Mouse (Mus musculus) liver, adult 2 months (tissue): ENCODE data around the gene Fah. TPM values are rescaled to one million over a fixed set of nuclear protein-coding genes. Genes with fewer than 3 reads are reported as not detected.

ENCODE experiments used
- DNase-seq: peaks from one replicate; pipeline ENCODE4 v3.0.0-alpha.2; 2011; ENCODE audit warnings: low read depth, low spot score; ENCODE audit errors: extremely low read depth
- H3K27ac ChIP-seq: fragments of 200-500 bp; replicated peaks from 2 replicates; pipeline ENCODE4 v1.5.1; 2012; ENCODE audit warnings: low read depth, mild to moderate bottlenecking, control low read depth, inconsistent platforms, low read length; ENCODE audit not compliant: insufficient read depth
- H3K27me3 ChIP-seq: fragments of 200-500 bp; 2 replicates; pipeline ENCODE4 v1.6.1; 2012; ENCODE audit warnings: mild to moderate bottlenecking, moderate library complexity, low read length, inconsistent platforms; ENCODE audit not compliant: control insufficient read depth, insufficient read depth
- H3K36me3 ChIP-seq: fragments of 200-500 bp; 2 replicates; pipeline ENCODE4 v1.6.1; 2012; ENCODE audit warnings: low read length, inconsistent platforms; ENCODE audit not compliant: control insufficient read depth, insufficient read depth
- H3K4me1 ChIP-seq: fragments of 200-500 bp; 2 replicates; pipeline ENCODE4 v1.6.1; 2011; ENCODE audit warnings: low read length; ENCODE audit not compliant: control insufficient read depth, insufficient read depth
- H3K4me3 ChIP-seq: fragments of 200-500 bp; 2 replicates; pipeline ENCODE4 v1.5.1; 2011; ENCODE audit warnings: low read depth, mild to moderate bottlenecking, control low read depth, low read length, moderate library complexity; ENCODE audit not compliant: insufficient read depth
- H3K79me2 ChIP-seq: fragments of 200-500 bp; 2 replicates; pipeline ENCODE4 v1.6.1; 2012; ENCODE audit warnings: inconsistent platforms, mild to moderate bottlenecking, low read length, moderate library complexity; ENCODE audit not compliant: control insufficient read depth, insufficient read depth
- H3K9ac ChIP-seq: fragments of 200-500 bp; 2 replicates; pipeline ENCODE4 v1.6.1; 2012; ENCODE audit warnings: low read depth, mild to moderate bottlenecking, control low read depth, inconsistent platforms, low read length
- CTCF ChIP-seq: fragments of 200-500 bp; IDR thresholded peaks from 2 replicates; pipeline ENCODE4 v1.5.1; 2011; ENCODE audit warnings: low read depth, low read length, control low read depth
- POLR2A ChIP-seq: fragments of 200-500 bp; IDR thresholded peaks from 2 replicates; pipeline ENCODE4 v1.6.1; 2011; ENCODE audit warnings: low read length, control low read depth; ENCODE audit not compliant: insufficient read depth; ENCODE audit errors: extremely low read depth
- WGBS: fragments of 180-500 bp; shearing (Covaris S2); methylation state at CpG from one replicate; pipeline ENCODE4 v1.1.7; 2018; 5-methylcytosine and 5-hydroxymethylcytosine counted together
- polyA plus RNA-seq: library from polyadenylated mRNA; depleted of rRNA; stranded (reverse); fragments of >200 nt; gene quantifications from 2 replicates; pipeline ENCODE4 v1.2.3, GENCODE M21; 2012
- total RNA-seq: library from RNA; depleted of rRNA; stranded (reverse); fragments of >200 nt; gene quantifications from 2 replicates; pipeline ENCODE4 v1.2.3, GENCODE M21; 2014

Fah gene
- total and polyA plus RNA-seq, 2 experiments = 476 to 711 TPM

DNA sequence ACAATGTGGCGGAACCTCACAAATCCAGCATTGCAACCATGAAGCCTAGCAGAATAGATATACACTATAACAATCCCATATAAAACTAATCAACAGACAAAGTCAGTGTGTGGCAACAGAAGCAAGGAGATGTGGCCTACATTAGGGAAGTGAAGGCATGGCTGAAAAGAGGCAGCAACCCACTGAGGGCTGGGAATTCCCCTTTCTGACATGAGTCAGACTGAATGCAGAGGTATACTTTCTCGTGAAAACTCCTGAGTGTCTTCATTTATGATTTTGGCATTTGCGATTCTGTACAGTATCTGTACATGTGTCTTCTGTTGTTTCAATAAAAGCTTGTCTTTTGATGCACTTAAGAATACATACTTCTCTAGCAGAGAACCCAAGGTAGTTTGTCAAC is 15.2 kb downstream of the Fah start:
- no peak overlapping the region for H3K27ac ChIP-seq
- no peaks in the 10 kb centered on the region for H3K79me2 ChIP-seq
- WGBS = 87% methylated on average over 3 of the region's 3 CpGs
- H3K4me3 ChIP-seq = no peak overlapping the region
- H3K9ac ChIP-seq = no peak overlapping the region
- no peak for DNase-seq
- no peaks in the 10 kb centered on the region for H3K4me1 ChIP-seq
- H3K27me3 ChIP-seq = no peaks in the 10 kb centered on the region
- H3K36me3 ChIP-seq = peaks cover 90% of the 10 kb centered on the region
- no peak for TF ChIP-seq POLR2A
- TF ChIP-seq CTCF = no peak

DNA sequence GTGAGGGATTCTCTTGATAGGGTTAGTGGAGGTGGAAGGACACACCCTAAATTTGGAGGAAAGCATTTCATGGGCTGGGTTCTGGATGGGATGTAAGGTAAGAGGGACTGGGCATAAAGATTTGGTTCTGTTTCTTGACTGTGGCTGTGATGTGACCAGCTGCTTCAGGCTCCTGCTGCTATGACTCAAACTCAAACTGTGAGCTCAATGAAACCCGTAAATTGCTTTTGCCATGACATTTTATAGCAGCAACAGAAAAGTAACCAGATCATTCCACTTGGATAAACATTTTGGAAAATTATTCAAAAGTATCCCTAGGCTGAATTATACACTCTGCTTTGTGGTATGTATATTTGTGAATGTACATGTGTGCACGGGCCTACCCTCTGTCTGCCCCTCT is 15.9 kb downstream of the Fah start:
- H3K27me3 ChIP-seq = no peaks in the 10 kb centered on the region
- no peak for TF ChIP-seq CTCF
- TF ChIP-seq POLR2A = no peak
- no peak overlapping the region for H3K4me3 ChIP-seq
- 95% methylated on average over 2 of the region's 2 CpGs for WGBS
- no peak overlapping the region for H3K9ac ChIP-seq
- no peaks in the 10 kb centered on the region for H3K4me1 ChIP-seq
- H3K36me3 ChIP-seq = peaks cover 92% of the 10 kb centered on the region
- DNase-seq = no peak
- H3K79me2 ChIP-seq = no peaks in the 10 kb centered on the region
- no peak overlapping the region for H3K27ac ChIP-seq

DNA sequence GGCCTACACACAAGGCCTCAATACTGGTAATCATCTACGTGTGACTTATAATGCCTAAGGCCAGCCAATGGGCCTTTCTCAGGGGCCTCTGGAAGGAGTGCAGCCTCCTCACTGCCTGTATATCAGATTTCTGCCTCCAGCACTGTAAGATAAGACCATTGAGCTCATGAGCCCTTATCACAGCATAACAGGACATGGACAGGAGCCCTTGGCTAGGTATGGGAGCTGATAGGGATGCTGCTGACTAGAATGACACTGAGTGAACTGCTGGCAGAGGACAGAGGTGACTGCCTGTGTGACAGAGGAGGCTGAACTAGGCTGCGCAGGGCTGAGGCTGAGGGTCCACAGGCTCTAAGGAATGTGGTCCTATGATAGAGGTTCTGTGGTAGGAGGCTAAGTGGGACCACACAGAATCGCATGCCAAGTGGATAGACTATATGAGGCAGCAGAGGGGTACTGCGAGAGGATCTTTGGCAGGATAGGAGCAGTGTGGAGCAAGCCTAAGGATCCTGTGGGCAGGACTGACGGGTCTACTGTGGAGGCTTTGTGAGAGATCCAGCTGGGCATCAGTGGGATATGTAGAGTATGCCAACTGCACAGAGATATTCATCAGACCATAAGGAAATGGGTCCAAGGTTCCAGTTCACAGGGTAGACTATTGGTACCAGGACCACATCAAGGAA is 19.3 kb downstream of the Fah start:
- WGBS = 89% methylated on average over 5 of the region's 5 CpGs
- Histone ChIP-seq H3K4me1 (no peaks in the 10 kb centered on the region), H3K27me3 (no peaks in the 10 kb centered on the region), H3K4me3 (no peak overlapping the region), H3K79me2 (no peaks in the 10 kb centered on the region), H3K36me3 (peaks cover 85% of the 10 kb centered on the region), H3K27ac (no peak overlapping the region), H3K9ac (no peak overlapping the region)
- DNase-seq = no peak
- TF ChIP-seq POLR2A (no peak), CTCF (no peak)

DNA sequence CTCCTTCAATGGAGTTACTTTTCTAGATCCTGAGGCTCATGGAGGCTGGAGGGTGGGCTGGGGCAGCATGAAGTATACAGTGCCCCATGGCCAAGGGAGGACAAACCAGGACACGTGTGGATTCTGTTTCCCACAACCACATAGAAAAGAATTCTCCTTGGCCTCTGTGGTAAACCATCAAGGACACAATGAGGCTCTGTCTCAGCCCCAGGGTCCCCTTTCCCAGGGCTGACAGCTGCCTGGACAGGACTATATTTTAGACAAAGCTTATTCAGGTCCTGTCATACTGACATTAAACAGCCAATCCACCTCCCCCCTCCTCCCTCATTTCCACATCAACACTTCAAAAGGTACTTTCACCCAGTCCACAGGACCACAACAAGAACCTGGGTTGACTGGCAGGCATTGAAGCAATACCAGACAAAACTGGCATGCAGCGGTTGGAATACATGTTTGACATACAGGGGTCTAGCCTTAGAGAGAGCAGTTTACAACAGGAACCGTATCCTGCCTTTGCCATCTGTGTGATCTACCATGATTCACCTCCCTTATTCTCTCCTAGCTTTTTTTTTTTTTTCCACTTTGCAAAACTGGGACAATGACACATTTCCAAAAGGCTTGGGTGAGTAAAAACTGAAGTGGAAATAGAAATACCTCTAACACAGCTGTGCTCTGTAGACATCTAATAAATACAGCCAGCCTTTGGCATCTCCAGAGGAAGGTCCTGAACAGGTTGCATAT is 20.0 kb downstream of the Fah start:
- Histone ChIP-seq H3K4me3 (no peak overlapping the region), H3K9ac (no peak overlapping the region), H3K27me3 (no peaks in the 10 kb centered on the region), H3K27ac (no peak overlapping the region), H3K79me2 (no peaks in the 10 kb centered on the region), H3K36me3 (peaks cover 78% of the 10 kb centered on the region), H3K4me1 (no peaks in the 10 kb centered on the region)
- no peak for TF ChIP-seq CTCF
- no peak for TF ChIP-seq POLR2A
- 79% methylated on average over 3 of the region's 3 CpGs for WGBS
- no peak for DNase-seq

DNA sequence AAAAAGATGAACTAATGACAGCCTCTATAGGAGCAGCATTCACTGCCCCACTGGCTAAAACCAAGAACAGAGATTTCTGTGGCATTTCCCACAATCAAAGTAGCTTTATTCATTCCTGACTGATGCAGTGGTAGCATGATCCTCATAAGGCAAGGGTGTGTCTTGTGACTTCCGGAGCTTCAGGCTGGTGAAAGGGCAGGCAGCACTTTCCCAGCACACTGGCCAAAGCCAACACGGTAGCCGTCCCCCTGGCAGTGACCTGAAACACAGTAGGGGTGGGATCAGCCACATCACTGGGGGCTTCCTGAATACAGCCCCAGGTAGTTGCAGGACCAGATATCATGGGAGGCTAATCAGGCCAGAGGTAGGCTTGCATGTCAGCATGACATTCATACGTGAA is 21.4 kb downstream of the Fah start:
- no peaks in the 10 kb centered on the region for H3K4me1 ChIP-seq
- H3K4me3 ChIP-seq = no peak overlapping the region
- H3K9ac ChIP-seq = no peak overlapping the region
- H3K79me2 ChIP-seq = no peaks in the 10 kb centered on the region
- no peak overlapping the region for H3K27ac ChIP-seq
- H3K36me3 ChIP-seq = peaks cover 65% of the 10 kb centered on the region
- no peak for DNase-seq
- WGBS = 78% methylated on average over 4 of the region's 4 CpGs
- H3K27me3 ChIP-seq = no peaks in the 10 kb centered on the region
- TF ChIP-seq CTCF (no peak), POLR2A (no peak)

DNA sequence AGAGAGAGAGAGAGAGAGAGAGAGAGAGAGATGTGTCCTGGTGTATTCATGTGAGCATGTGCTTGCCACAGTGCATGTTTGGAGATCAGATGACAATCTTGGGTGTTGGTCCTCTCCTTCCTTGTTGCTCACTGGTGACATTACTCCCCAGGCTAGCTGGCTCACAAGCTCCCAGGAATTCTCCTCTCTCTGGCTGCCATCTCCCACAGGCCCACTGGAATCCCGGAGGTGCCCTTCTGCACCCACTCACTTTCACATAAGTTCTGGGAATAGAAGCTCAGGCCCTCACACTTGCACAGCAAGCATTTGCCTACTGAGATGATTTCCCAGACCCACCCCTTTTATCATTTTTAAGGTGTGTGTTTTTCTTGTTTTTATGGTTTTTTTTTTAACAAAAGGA is 26.8 kb downstream of the Fah start:
- Histone ChIP-seq H3K4me3 (no peak overlapping the region), H3K9ac (no peak overlapping the region), H3K36me3 (peaks cover 14% of the 10 kb centered on the region), H3K27me3 (no peaks in the 10 kb centered on the region), H3K4me1 (no peaks in the 10 kb centered on the region), H3K79me2 (no peaks in the 10 kb centered on the region), H3K27ac (no peak overlapping the region)
- DNase-seq = no peak
- TF ChIP-seq POLR2A (no peak), CTCF (no peak)
- WGBS = 68% methylated on average over 1 of the region's 1 CpGs
